Mouse (Mus musculus) spleen, postnatal 4 days (tissue): ENCODE results near the gene Pars2.

ENCODE experiments used
- DNase-seq, 2 experiments: peaks; one replicate each; pipeline ENCODE4 v3.0.0; 2022; ENCODE audit warnings: low spot score in 2 of 2

Pars2 gene

DNA sequence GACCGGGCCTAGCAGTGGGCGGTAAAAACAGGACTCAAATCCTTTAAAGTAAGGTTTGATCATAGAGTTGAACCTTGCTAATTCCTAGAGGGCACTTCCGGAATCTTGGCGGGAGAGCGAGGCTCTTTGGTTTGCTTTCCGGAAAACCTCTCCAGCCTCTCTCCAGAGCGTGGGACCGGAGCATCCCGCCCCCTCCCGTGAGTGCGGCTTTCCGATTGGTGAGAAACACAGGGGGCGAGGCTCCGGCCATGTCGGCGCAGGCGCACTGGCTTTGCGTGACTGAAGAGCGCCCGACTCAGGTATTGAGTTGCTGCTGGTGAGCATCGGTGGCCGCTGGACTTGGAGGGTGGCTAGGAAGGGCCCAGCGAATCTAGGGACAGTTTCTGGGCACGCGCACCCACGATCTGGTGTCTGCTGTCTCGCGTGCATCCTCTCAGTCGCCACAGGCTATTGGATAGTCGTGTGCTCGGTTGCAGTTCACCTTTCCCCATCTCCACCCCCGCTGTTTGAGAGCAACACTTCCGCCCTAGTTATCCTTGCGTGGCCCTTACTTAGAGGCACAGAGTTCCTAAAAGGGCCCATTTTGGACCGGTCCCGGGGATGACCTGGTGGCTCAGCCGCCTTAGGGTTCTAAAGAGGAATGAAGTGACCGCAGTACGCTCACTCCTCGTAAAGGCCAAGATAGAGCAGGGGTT is at the start of gene Pars2:
Gene Pars2, plus strand, starts transcription at position 237 of the 695 bp plus-strand sequence.
- peak; percentile 95 to 98 for DNase-seq

- DNase-seq = no peak
Measured at GRCm38 (mm10) chr4:106606639-106607554, 44.0 kb upstream of the Pars2 start.

DNA sequence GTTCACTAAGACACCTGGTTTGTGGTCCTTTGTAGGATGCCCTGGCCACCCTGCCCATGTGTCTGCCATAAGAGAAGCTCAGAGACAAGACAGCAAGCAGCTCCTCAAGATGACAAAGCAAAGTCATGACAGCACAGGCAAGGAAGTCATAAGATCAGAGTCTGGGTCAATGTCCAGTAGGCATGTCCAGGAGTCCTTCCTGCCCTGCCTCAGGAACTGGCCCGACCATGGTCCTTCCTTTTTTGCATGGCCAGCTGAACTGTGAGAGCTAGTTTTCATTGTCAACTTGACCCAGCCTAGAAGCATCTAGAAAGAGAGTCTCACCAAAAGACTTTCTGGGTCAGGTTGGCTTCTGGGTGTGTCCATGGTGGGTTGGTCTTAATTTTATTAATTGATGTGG is 43.0 kb upstream of the Pars2 start:
- DNase-seq = no peak

DNA sequence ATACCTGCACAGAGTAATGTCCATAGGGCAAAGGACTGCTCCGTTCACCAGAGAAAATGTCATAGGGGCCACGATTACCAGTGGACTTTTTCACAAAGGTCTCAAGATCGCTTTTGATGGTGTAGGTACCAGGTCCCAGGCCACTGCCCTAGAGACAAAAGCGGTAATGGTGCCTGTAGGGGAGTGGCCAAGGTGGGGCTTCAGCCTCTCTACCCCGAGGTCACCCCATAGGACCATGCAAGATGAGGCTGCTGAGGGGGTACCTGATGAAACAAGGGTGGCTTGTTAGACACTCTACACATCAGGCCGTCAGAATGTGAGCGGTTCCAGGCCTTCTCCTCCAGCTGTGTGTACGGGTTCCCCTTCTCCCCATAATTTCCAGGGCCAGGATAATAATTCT is 37.8 kb upstream of the Pars2 start:
- DNase-seq = no peak

DNA sequence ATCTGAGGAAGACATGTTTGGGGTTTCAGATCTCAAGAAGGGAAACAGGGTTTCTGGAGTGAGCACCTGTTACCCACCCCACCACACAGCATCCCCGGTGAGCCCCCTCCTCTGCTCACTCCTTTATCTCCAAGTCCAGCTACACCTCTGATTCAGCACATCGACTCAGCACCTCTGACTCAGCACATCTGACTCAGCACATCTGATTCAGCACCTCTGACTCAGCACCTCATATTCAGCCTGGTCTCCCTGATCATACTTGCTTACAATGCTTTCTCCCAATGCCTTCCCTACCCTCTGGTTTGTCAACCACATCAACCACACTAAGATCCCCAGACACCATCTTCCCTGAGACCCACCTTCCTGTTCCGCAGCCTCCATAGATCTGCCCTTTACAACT is 37.3 kb upstream of the Pars2 start:
- no peak for DNase-seq

GRCm38 (mm10) chr4:106614180-106614797 is 36.6 kb upstream of the Pars2 start:
- peak; percentile 55 to 80 for DNase-seq

DNA sequence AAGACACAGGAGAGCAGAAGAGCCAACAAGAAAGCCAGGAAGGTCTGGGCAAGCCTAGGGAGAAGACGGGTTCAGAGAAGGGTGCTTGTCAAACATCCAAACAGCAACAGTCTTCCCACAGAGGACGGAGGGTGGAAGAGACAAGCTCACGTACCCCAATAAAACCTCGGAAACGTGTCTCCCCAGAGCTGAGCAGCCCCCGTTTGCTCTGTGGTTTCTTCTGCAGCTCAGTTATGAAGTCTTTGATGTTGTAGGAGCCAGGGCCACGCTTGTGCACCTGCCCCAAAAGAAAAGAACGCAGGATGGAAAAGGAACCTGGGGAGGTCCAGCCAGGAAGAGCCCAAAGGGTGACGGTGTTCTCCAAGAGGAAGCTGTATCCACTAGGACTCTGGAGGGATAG is 36.0 kb upstream of the Pars2 start:
- DNase-seq = no peak

- DNase-seq = no peak
Measured at GRCm38 (mm10) chr4:106615637-106616036, 35.2 kb upstream of the Pars2 start.

GRCm38 (mm10) chr4:106617056-106617455 is 33.8 kb upstream of the Pars2 start, which contains the start of gene Lexm:
Lexm (minus strand) TSS chr4:106617241.
- DNase-seq = no peak

- DNase-seq = no peak
Measured at GRCm38 (mm10) chr4:106618898-106619297, 32.0 kb upstream of the Pars2 start.

- no peak for DNase-seq
Measured at GRCm38 (mm10) chr4:106621428-106621827, 29.4 kb upstream of the Pars2 start.

- no peak for DNase-seq
Measured at GRCm38 (mm10) chr4:106622030-106622493, 28.8 kb upstream of the Pars2 start, which contains the start of gene Ttc22. Ttc22 (plus strand) TSS chr4:106622432.

GRCm38 (mm10) chr4:106622712-106623111 is 28.2 kb upstream of the Pars2 start:
- no peak for DNase-seq

GRCm38 (mm10) chr4:106624271-106624670 is 26.6 kb upstream of the Pars2 start:
- DNase-seq = no peak

GRCm38 (mm10) chr4:106627809-106628208 is 23.1 kb upstream of the Pars2 start:
- no peak for DNase-seq

DNA sequence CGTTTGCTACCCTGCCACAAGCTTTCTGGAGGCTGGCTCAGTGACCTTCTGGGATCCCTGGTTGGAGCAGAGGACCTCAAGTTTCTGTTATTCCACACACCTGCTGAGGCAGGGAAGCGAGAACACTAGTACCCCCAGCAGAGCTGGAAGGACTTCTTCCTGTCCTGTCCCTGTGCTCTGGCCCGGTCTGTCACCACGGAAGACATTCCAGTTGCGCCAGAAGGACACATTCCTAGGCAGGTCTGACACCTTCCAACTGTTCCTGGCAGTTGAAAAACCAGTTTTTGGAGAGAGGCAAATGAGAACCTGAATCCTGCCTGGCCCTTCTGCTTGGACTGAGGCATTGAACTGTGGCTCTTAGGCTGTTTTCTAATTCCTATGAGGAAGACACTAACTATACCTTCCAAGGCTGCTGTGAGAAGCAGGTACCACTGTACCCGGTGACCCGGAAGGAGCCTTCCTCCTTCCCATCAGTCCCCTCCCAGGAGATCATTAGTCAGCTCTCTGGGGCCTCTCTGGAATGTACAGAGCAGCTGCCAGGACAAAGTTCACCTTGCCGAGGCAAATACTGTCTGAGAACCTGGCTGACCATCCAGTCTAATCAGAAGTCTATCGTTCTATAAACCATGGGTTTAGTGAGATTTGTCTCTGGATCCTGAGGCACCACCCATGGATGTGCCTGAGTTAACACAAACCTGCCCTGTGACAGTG is 22.1 kb upstream of the Pars2 start:
- no peak for DNase-seq

GRCm38 (mm10) chr4:106629374-106629773 is 21.5 kb upstream of the Pars2 start:
- DNase-seq = no peak

- DNase-seq = peak; percentile 47 to 79
Measured at GRCm38 (mm10) chr4:106630333-106631220, 20.3 kb upstream of the Pars2 start.

DNA sequence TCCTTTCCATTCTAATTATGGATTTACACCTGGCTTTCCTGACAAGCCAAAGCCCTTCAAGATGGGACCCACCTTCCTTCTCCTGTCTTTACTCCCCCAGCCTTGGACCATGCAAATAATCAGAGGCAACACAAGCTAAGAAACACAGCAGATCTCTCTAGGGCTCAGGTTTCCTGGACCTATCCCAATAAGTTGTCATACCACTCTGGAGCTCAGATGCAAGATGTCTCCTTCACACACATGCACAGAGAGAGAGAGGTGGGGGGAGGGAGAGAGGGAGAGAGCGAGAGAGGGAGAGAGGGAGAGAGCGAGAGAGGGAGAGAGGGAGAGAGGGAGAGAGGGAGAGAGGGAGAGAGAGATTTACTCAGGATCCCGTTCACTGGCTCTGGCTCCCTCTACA is 18.6 kb upstream of the Pars2 start:
- no peak for DNase-seq

DNA sequence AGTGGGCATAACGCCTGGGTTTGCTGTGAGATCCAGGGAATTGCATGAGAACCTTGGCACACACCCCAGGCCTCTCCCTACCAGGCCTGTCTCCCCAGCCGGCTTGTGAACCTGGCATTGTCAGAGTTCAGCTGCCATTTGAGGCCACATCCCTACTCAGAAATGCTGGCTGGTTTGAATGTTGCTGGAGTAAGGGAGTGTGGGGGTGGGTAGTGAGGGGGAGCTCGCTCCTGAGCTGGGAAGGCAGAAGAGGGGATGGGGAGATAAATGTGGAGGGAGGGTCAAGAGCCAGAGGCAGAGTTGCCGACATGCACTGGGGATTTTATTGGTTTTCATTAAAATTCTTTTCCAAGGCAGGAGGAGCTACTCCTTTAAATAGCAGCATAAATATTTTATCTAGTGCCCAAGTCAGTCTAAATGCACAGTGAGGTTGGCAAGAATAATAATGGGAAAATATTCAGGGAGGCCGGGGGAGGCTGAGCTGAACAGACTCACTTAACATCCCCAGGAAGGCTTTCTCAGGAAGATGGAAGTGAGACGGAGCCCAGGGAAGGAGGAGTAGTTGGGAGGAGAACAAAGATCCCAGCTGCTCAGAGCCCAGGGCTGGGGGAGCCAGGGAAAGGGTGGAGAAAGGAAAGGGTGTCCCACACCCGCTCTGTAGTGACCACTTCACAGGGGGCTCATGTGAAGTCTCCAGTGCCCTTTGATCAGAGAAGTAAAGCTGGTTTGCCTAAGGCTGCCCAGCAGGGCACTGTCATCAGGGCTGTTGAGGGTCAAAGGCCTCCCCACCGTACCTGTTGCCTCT is 17.4 kb upstream of the Pars2 start:
- no peak for DNase-seq
